Mouse (Mus musculus): ENCODE measurements around the gene Eif3i.

DNA sequence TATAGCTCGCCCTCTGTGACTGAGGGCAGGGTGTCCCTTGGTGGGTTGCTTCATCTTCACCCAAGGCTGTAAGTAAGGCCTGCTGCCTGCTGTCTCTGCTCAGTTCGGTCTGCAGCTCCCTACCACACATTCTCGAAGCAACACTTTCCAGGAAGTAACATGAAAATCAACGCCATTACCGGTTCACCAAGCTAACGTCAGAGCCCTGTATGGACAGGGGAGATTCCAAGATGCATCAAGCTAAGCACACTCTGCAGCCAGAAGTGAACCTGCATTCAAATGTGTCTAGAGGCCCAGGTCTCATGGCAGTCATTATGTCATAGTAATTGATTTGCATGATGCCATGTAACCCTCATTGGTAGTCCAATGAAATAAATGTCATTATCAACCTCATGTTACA lies 30.4 kb downstream of the Eif3i start:
- TF ChIP-seq CTCF (IDR thresholded peaks at IDR 0.05; ENCODE audit: low read depth) (no peak), EP300 (IDR thresholded peaks at IDR 0.05; ENCODE audit: low read depth) (no peak)

Data from liver, postnatal 0 days (tissue).